Mouse (Mus musculus): ENCODE measurements around the gene Pde11a.
"Not testable (repeated sequence)": the region's sequence is repeated elsewhere in the genome, so short reads cannot be mapped to it uniquely, and the experiment has no call there.

Gene Pde11a

GRCm38 (mm10) chr2:75998692-75999091 lies 339.9 kb downstream of the Pde11a start:
- DNase-seq (ENCODE audit: low read depth in 2 of 2, low spot score in 2 of 2) = no peak

- no peak for DNase-seq (ENCODE audit: low read depth in 2 of 2, low spot score in 2 of 2)
These were observed 340.8 kb downstream of the Pde11a start for GRCm38 (mm10) chr2:75997726-75998125.

- DNase-seq (ENCODE audit: low read depth in 2 of 2, low spot score in 2 of 2) = no peak
These were observed 343.7 kb downstream of the Pde11a start for GRCm38 (mm10) chr2:75994841-75995240.

GRCm38 (mm10) chr2:75991581-75992205 lies 346.9 kb downstream of the Pde11a start:
- no peak for DNase-seq (ENCODE audit: low read depth in 2 of 2, low spot score in 2 of 2)

- DNase-seq (ENCODE audit: low read depth in 2 of 2, low spot score in 2 of 2) = peak; percentile 49 to 71
These were observed 347.6 kb downstream of the Pde11a start for GRCm38 (mm10) chr2:75990885-75991539.

- no peak for DNase-seq (ENCODE audit: low read depth in 2 of 2, low spot score in 2 of 2)
These were observed 348.9 kb downstream of the Pde11a start for GRCm38 (mm10) chr2:75989694-75990093.

- no peak for DNase-seq (ENCODE audit: low read depth in 2 of 2, low spot score in 2 of 2)
These were observed 349.7 kb downstream of the Pde11a start for GRCm38 (mm10) chr2:75988779-75989363.

GRCm38 (mm10) chr2:75988378-75988777 lies 350.2 kb downstream of the Pde11a start:
- no peak for DNase-seq (ENCODE audit: low read depth in 2 of 2, low spot score in 2 of 2)

GRCm38 (mm10) chr2:75987739-75988138 lies 350.8 kb downstream of the Pde11a start:
- no peak for DNase-seq (ENCODE audit: low read depth in 2 of 2, low spot score in 2 of 2)

GRCm38 (mm10) chr2:75985124-75985523 lies 353.4 kb downstream of the Pde11a start:
- peak; percentile 52 to 57 for DNase-seq (ENCODE audit: low read depth in 2 of 2, low spot score in 2 of 2)

GRCm38 (mm10) chr2:75983847-75984246 lies 354.7 kb downstream of the Pde11a start:
- DNase-seq (ENCODE audit: low read depth in 2 of 2, low spot score in 2 of 2) = no peak

GRCm38 (mm10) chr2:75983091-75983490 lies 355.5 kb downstream of the Pde11a start:
- no peak for DNase-seq (ENCODE audit: low read depth in 2 of 2, low spot score in 2 of 2)

- no peak for DNase-seq (ENCODE audit: low read depth in 2 of 2, low spot score in 2 of 2)
These were observed 355.9 kb downstream of the Pde11a start for GRCm38 (mm10) chr2:75982626-75983025.

- peak; percentile 55 to 78 for DNase-seq (ENCODE audit: low read depth in 2 of 2, low spot score in 2 of 2)
These were observed 357.0 kb downstream of the Pde11a start, which contains the start of gene Ttc30a1 for GRCm38 (mm10) chr2:75981440-75982081. Gene Ttc30a1, minus strand, starts transcription at chr2:75981967.

- not testable (repeated sequence) for DNase-seq (ENCODE audit: low read depth in 2 of 2, low spot score in 2 of 2)
These were observed 357.6 kb downstream of the Pde11a start for GRCm38 (mm10) chr2:75980933-75981439.

GRCm38 (mm10) chr2:75977752-75978368 lies 360.7 kb downstream of the Pde11a start, which contains the start of gene Ttc30a2:
Gene Ttc30a2, minus strand, starts transcription at chr2:75978170.
- peak in 1 of 2 experiments; percentile 14 for DNase-seq (ENCODE audit: low read depth in 2 of 2, low spot score in 2 of 2)

- DNase-seq (ENCODE audit: low read depth in 2 of 2, low spot score in 2 of 2) = not testable (repeated sequence)
These were observed 362.5 kb downstream of the Pde11a start for GRCm38 (mm10) chr2:75976070-75976469.

GRCm38 (mm10) chr2:75974131-75974530 lies 364.4 kb downstream of the Pde11a start:
- DNase-seq (ENCODE audit: low read depth in 2 of 2, low spot score in 2 of 2) = no peak

GRCm38 (mm10) chr2:75964972-75965371 lies 373.6 kb downstream of the Pde11a start:
- peak; percentile 53 to 65 for DNase-seq (ENCODE audit: low read depth in 2 of 2, low spot score in 2 of 2)

GRCm38 (mm10) chr2:75964512-75964911 lies 374.1 kb downstream of the Pde11a start:
- DNase-seq (ENCODE audit: low read depth in 2 of 2, low spot score in 2 of 2) = no peak

GRCm38 (mm10) chr2:75964051-75964450 lies 374.5 kb downstream of the Pde11a start:
- DNase-seq (ENCODE audit: low read depth in 2 of 2, low spot score in 2 of 2) = no peak

All from CD8-positive naive resting alpha-beta T cell, adult 2 months (primary cell).